Mouse (Mus musculus) ovary, postnatal 10 days (tissue): ENCODE results near the gene Ier5l.

Experiments used
- DNase-seq: peaks from one replicate; pipeline ENCODE4 v3.0.0; 2022; ENCODE audit warnings: low spot score

The Ier5l gene

DNA sequence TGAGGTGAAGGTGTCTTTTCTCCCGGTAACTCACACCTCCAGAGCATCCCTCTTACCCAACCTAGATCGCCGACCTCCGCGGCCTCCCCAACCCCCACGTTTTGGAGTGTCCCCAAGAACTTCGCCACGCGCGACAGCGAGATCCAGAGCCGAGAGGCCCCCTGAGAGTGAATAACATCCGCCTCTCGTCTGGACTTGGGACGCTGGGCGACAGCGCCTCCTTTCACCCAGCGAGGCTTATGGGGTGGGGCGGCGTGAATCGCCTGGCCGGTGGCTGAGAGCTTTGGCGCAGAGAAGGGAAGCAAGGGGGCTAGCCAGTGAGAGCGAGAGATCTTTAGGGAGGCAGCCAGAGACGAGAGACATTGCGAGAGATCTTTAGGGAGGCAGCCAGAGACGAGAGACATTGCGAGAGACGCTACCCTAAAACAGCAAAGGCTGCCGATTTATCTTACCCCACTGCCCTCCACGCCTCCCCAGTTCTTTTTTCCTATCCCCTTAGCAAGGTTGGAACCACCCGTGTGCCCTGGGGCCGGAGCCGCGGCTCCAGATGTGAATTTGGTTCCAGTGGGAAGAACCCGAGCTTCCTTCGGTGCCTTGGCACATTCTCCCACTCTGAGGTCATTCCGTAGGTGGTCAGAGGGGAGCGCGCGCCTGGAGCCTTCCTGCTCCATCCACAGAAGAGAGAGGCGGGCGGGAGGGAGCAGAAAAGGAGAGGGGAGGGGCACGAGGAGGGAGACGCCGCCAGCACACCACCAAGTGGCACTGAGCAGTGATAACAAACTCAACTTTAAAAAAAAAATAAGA lies 3.7 kb downstream of the Ier5l start:
- DNase-seq, result peak; percentile 58

DNA sequence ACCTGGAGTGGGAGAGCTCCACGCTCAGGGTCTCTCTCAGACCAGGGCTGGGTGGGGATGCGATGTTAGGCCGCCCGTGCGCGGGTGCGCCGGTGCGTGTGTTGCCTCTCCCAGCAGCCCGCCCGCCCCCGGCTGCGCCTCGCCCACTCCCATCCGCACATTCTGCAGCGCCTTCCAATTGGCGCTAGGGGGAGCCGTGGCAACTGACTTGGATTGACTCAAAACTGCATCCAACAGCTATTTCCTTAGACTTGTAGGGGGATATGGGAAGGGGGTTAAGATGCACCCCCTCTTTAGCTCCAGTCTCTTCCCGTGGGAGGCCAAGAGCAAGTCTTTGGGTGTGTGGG lies 4.2 kb downstream of the Ier5l start:
- DNase-seq, result peak; percentile 64

DNA sequence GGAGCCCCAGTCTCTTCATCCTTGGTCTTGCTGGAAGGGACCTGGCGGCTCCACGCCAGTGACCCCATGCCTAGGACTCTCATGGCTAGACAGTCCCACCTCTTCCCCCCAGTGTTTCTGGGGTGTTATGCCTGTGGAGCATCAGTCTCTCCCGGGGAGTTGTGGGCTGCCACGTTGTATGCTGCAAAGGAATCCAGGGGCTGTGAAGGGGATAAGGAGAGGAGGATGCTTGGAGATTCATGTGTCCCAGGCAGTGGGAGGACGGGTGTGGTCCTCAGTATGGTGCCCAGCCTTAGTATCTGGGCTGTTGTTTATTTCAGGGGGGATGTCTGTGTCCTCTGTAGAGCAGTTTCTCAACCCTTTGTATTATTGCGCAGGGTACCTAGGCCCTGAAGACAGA lies 5.0 kb downstream of the Ier5l start:
- no peak for DNase-seq

DNA sequence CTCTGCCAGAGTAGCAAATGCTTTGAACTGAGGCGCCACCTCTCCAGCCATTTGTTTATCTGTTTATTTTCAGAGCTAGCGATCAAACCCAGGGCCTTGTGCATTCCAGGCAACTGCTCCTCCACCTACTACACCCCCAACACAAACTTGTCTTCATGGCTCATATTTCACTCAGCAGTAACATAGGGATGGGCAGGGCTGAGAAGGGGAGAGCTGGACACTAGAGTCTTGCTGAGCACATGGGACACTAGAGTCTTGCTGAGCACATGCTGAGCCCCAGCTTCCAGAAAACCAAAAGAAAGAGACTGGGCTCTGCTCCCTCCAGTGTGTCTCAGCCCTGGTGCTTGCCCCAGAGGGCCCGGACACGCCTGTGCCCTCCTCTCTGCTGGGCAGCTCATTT lies 7.2 kb downstream of the Ier5l start:
- DNase-seq, result no peak

DNA sequence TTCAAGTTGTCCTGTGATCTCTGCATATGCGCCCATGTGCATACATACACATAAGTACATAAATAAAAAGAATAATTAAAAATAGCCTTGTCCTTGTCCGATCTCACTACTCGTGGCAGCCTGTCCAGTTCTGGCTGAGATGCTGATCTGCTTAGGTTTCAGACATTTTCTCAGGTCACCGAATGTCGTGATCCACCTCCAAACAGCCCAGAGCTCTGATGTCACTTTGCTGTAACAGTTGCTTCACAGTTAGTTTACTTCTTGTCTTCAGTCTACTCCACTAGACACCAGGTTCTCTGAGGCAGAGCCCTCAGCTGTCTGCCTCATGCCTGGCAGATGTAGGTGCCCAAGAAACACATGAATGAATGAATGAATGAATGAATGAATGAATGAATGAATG lies 9.6 kb downstream of the Ier5l start:
- no peak for DNase-seq

DNA sequence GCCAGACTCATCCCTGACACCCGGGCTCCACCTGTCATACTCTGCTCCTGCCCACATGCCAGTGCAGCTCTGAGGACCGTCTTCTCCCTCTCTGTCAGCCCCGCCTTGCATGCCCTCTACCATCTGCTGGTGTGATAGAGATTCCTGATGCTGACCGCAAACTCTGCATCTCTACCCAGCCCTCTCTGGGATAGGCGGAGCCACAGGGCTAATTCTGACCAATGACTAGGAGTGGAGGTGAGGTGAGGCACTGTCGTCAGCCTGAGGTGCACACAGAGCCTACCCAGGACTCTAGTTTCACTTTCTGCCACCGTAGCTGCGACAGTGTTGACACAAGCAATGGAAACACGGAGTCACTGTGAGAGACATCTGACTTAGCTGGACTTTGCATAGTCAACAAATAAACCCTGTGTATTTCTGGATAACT lies 10.1 kb downstream of the Ier5l start:
- no peak for DNase-seq

DNA sequence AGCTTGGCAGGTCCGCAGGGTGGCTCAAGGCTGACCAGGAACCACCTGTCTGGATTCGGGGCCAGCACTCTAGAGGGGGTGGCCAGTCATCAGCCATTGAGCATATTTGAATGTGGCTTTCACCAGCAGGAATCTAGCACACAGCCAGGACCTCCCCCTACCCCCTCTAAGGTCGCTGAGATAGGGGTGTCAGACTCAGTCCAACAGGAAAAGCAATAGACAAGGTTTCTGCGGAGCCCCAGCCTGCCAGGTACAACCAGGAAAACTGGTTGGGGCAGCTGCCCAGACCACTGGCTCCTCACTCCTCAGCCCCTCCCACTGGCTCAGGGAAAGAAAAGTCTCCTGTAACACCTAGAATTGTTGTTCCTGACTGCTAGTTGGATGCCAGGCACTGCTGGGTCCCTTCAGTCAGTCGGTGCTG lies 10.7 kb downstream of the Ier5l start:
- no peak for DNase-seq

DNA sequence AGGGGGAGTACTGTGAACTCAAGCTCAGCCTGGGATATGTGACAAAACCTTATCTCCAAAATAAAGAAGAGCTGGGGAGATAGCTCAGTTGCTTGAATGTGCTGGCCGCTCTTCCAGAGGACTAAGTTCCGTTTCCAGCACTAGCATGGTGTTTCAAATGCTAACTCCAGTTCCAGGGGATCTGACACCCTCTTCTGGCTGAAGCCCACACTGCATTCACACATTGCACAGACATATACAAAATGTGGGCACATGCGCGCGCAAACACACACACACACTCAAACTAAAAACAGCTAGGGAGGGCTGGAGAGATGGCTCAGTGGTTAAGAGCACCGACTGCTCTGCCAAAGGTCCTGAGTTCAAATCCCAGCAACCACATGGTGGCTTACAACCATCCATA lies 14.8 kb downstream of the Ier5l start:
- DNase-seq, result no peak

DNA sequence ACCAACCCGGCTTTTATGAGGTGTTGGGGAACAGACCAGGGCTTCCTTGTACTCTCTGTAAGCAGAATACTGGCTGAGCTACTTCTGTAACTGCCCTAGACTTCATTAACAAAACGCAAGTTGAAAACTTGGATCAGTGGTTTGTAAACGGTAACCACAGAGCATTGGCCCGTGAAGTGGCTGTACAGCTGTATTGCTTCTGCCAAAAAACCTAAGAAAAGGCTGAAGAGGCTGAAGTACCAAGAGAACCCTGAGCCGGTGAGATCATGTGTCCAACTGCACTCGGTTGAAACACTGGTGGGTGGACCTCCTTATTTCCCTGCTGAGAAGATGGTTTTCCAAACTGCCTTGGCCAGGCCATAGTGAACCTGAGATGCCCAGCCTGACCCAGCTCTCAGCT lies 15.7 kb downstream of the Ier5l start:
- no peak for DNase-seq

DNA sequence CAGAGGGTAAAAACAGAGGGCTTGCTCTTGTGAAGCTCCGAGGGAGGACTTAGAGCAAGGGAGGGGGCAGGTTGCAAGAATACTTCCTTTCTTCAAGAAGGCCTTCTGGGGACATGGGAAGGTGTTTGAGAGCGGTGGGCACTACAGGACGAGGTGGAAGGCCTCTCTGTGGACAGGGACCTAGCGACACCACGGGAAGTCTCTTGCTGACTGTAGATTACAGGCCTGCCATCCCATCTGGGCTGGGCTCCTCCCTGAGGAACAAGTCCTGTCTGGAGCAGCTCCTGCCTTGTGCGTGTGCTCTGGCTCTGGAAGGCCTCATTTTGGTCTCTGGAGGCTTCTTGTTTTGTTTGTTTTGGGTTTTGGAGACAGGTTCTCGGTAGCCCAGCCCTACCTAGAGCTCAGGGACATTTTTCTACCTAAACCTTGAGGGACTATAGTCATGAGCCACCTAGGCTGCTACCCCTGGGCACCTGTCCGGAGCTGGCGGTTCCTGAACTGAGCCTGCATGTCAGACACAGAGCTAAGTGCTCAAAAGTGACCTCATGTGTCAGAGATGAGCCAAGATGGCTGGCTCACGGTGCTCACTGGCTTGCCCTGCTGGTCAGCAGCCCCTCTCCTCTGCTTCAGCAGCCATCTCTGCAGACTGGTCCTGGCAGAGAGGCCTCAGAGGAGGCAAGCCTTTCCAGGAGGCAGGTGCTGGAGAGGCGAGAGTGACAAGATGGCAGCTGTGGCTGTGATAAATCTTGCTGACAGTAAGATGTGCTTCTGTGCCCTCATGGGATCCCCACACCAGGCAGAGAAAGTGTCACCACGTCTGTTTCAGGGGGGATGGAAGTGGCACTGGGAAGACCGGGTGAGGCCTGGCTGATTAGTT lies 17.7 kb downstream of the Ier5l start:
- DNase-seq, result no peak

DNA sequence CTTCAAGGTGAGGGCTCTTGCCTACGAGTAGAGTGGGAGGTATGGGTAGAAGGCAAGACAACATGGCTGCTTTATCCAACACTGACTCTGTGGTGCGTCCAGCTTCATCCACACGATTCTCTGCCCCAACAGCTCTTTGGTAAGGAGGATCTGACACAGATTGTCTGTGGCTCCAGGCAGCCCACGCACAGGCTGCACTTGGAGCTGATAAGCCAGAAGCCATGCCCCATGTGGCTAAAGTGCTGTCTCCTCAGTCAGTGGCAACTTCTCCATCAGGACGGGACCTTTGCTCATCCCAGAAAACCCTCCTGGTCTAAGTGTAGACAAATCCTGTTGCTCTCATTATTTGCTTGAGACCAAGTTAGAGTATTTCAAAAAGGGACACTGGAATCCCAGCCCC lies 19.4 kb downstream of the Ier5l start:
- no peak for DNase-seq

DNA sequence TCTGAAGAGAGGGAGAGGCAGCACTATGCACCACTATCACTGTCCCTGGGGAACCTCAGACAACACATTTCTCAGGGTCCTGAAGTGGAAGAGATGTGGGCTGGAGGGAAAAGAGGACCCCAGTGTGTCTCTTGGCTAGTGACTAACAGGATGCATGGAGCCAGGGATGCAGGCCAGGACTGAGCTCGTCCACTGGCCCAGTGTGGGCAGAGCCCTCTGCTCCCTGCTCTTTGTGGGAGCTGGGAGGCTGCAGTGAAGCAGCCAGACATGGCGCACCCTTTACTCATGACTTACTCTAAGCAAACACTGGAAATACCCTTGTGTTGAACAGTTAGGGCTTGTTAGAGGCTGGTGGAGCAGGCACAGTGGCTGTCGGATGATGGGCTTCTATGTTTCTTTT lies 20.4 kb downstream of the Ier5l start:
- no peak for DNase-seq

DNA sequence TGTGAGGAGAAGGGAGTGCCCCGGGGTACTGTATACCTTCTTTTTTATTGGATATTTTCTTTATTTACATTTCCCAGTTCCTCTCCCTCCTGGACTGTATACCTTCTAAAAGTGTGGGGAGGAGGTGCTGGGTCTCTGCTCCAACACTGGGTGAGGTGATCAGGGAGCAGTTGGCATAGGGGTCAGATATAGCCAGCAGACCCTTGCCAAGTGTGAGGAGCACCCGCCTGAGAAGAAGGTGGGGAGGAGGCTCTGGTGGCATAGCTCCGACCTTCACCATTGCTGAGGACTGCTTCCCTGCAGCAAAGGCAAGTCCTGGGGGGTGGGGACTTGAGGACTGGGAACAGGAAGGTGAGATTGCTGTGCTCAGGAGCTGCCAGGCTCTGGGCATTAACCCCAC lies 22.5 kb downstream of the Ier5l start:
- DNase-seq, result no peak

DNA sequence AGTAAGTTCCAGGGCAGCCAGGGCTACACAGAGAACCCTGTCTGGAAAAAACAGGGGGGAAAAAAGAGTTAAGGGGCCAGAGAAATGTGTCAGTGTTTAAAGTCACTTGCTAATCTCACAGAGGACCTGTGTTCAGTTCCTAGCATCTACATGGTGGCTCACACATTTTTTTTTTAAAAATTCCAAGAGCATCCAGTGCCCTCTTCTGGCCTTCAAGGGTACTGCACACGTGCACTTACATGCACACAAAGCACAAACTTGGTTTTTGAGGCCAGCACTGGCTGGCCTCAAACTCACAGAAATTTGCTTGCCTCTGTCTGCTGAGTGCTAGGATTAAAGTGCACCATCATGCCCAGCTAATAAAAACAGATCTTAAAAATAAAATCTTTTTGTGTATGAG lies 23.5 kb downstream of the Ier5l start:
- DNase-seq, result no peak

DNA sequence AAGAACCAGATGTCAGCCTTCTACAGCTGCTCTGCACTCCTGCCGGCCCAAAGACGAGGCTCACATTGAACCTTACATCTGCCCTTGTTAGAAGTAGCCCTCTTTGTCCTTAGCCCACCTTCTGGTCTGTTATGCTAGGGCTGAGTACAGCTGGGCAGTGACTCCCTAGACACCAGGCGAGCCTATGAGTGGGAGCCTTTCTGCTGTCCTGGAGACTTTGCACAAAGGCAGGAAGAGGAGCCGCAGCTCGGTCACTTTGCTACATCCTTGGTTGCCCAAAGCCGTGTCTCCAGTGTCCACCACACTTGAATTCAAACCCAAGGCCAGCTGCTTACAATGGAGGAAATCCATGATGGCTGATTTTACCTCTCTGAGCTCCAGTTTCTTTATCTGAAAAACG lies 25.6 kb downstream of the Ier5l start:
- DNase-seq, result no peak

DNA sequence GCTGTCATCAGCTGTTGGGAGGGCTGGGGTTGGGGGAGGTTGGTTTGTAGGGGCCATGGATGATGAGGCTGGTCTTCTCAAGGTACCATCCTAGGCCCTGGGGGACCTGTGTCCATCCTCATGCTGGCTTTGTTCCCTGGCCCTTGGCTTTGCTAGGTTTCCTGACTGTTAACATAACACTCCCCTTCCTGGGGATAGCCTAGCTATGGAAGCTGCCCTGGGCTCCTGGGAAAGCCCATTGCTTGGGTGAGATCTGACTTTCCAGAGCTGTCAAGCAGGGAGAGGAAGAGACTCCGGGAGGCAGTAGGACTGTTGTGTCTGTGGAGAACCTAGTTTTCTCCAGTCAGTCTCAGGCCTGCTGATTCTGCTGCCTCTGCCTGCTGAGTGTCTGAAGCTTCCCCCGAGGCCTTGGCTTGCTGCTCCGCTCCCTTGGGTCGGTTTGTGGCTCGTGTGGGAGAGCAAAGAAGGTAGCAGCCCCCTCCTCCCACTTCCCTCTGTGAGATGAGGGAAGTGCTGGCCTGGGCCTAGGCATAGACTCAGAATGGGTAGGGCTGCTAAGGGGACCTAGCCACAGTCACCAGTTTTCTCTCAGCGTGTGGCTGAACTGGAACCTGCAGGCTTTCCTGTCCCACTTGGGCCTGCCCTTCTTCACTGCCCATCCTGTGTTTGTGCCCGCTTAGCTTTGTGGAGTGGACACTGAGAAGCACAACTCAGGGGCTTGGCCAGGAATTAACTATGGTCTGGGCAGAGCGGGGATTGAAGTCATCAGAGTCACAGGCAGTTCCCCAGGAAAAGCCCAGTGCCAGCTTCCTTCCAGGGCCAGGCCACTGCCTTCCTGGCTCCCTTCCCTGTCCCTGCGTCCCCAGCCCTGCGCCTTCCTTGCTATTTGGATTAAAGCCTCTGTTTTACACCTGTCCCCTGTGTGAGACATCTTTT lies 26.9 kb downstream of the Ier5l start:
- DNase-seq, result no peak

DNA sequence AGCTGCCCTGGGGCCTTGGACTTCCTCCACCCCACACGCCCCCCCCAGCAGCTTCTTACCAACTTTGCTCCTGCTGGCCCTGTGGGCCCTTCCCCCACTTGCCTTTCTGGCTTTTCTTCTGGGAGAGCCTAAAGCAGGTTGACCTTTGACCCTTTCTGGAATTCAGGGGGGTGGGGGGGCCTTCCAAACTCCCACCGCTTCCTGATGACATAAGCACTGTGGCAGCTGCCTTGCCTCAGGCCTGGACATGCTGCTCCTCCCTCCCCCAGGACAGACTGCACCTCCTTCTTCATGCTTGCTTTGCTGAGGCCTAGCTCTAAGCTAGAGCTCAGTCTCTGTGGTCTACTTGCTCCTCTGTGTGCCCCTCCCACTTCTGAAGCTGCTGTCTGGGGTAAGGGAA lies 28.7 kb downstream of the Ier5l start:
- DNase-seq, result no peak

DNA sequence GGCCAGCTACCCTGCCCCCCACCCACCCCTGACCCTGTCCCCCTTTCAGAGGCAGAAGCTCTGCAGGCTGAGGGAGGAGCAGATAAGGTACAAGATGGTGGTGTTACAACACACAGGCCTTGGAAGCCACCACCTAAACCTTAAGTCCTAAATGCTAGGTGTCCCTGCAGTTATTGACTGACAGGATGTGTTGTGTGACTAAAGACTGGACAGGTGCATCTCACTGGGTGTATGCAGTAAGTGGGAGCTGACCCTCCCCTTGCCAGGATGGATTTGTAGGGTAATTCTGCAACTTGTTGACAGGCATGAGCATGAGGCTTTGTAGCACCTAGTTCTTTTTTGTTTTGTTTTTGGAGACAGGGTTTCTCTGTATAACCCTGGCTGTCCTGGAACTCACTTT lies 29.6 kb downstream of the Ier5l start:
- DNase-seq, result no peak

DNA sequence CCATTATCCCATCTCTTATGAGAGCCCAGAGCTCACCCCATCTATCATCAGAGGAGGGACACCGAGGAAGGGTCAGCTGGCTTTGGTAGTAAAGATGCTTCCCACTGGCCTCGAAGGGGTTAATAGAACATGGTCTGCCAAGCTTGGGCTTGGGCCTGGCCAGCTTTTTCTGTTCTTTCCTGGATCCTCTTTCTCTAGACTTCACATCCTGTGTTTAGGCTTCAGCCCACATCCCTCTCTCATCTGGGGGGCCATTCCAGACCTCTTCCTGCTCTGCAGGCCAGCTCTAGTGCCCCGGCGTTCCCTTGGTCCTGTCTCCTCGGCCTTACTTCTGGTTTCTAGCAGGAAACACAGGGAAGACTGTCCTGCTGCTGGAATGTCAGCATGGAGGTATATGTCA lies 30.0 kb downstream of the Ier5l start:
- no peak for DNase-seq

DNA sequence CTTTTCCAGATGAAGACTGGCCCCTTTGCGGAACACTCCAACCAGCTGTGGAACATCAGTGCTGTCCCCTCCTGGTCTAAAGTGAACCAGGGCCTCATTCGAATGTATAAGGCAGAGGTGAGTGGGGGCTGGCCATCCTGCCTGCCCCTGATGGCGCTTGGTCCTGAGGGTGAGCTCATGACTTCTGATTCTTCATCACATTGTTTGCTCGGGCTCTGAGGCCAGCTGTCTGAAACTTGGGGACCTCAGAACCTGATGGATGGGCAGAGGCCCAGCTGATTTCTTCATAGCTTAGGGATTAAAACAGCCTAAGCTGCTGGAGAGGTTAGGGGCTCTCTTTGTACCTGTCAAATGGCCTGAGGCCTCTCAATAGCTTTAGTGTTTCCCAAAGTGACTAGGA lies 30.7 kb downstream of the Ier5l start:
- DNase-seq, result no peak

DNA sequence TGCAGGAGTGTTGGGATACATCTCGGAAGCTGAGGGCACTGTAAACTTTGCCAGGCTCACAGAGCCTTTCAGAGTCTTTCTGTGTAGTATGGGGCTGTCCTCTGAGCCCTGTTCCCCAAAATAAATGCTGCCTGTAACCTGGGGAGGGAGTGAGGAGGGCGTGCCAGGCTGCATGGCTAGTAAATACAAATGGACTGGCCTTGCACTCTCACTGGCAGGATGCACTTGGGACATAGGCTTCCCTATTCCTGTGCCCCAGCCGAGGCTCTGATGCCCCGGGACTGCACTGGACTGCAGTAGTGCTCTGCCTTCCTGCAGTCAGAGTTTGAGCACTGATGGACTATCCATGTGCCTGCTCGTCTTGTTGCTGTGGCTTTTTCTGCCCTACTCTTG lies 31.5 kb downstream of the Ier5l start:
- no peak for DNase-seq
